Mouse (Mus musculus): ENCODE measurements around the gene Gjc3.
"Not testable (repeated sequence)": the region's sequence is repeated elsewhere in the genome, so short reads cannot be mapped to it uniquely, and the experiment has no call there.

Gene Gjc3

GRCm38 (mm10) chr5:137962945-137963344, at the start of gene Gjc3:
Gene Gjc3, minus strand, starts transcription at chr5:137963098.
- DNase-seq: no peak

GRCm38 (mm10) chr5:138012382-138012781, 49.5 kb upstream of the Gjc3 start:
- DNase-seq: no peak

- no peak for DNase-seq
These were observed 46.5 kb upstream of the Gjc3 start for GRCm38 (mm10) chr5:138009437-138009836.

GRCm38 (mm10) chr5:137986351-137986750, 23.5 kb upstream of the Gjc3 start:
- DNase-seq: no peak

- no peak for DNase-seq
These were observed 18.4 kb upstream of the Gjc3 start, which contains the start of gene Azgp1 for GRCm38 (mm10) chr5:137981300-137981699. Gene Azgp1, plus strand, starts transcription at chr5:137981520.

GRCm38 (mm10) chr5:137979081-137979480, 16.2 kb upstream of the Gjc3 start:
- no peak for DNase-seq

- no peak for DNase-seq
These were observed 14.4 kb upstream of the Gjc3 start for GRCm38 (mm10) chr5:137977291-137977690.

GRCm38 (mm10) chr5:137975434-137975833, 12.5 kb upstream of the Gjc3 start:
- no peak for DNase-seq

GRCm38 (mm10) chr5:137974724-137975123, 11.8 kb upstream of the Gjc3 start:
- no peak for DNase-seq

GRCm38 (mm10) chr5:137973738-137974137, 10.8 kb upstream of the Gjc3 start:
- peak; percentile 10 for DNase-seq

- DNase-seq: no peak
These were observed 10.3 kb upstream of the Gjc3 start for GRCm38 (mm10) chr5:137973161-137973560.

- DNase-seq: no peak
These were observed 3.6 kb upstream of the Gjc3 start for GRCm38 (mm10) chr5:137966492-137966891.

- DNase-seq: no peak
These were observed 6.5 kb downstream of the Gjc3 start for GRCm38 (mm10) chr5:137956404-137956803.

GRCm38 (mm10) chr5:137951218-137951617, 11.7 kb downstream of the Gjc3 start:
- peak; percentile 45 for DNase-seq

GRCm38 (mm10) chr5:137947303-137947702, 15.6 kb downstream of the Gjc3 start:
- no peak for DNase-seq

- no peak for DNase-seq
These were observed 19.8 kb downstream of the Gjc3 start for GRCm38 (mm10) chr5:137943133-137943532.

GRCm38 (mm10) chr5:137940948-137941347, 21.9 kb downstream of the Gjc3 start:
- no peak for DNase-seq

GRCm38 (mm10) chr5:137937238-137937637, 25.7 kb downstream of the Gjc3 start:
- DNase-seq: no peak

GRCm38 (mm10) chr5:137936486-137936885, 26.4 kb downstream of the Gjc3 start:
- no peak for DNase-seq

GRCm38 (mm10) chr5:137933934-137934333, 29.0 kb downstream of the Gjc3 start:
- DNase-seq: not testable (repeated sequence)

GRCm38 (mm10) chr5:137928439-137928838, 34.5 kb downstream of the Gjc3 start:
- DNase-seq: no peak

- no peak for DNase-seq
These were observed 40.7 kb downstream of the Gjc3 start for GRCm38 (mm10) chr5:137922171-137922570.

GRCm38 (mm10) chr5:137921532-137921931, 41.4 kb downstream of the Gjc3 start, which contains the start of gene Cyp3a13:
Gene Cyp3a13, minus strand, starts transcription at chr5:137921619.
- DNase-seq: peak; percentile 47

GRCm38 (mm10) chr5:137915550-137915949, 47.3 kb downstream of the Gjc3 start:
- DNase-seq: peak; percentile 2

- DNase-seq: no peak
These were observed 48.4 kb downstream of the Gjc3 start for GRCm38 (mm10) chr5:137914508-137914907.

Data from lung, postnatal 14 days (tissue).